Mouse (Mus musculus): ENCODE results near the gene Plxna2.

Gene Plxna2

GRCm38 (mm10) chr1:194704171-194704855 is 86.3 kb downstream of the Plxna2 start:
- no peak for DNase-seq (ENCODE audit: low spot score in 2 of 2)

GRCm38 (mm10) chr1:194706566-194706965 is 88.5 kb downstream of the Plxna2 start:
- no peak for DNase-seq (ENCODE audit: low spot score in 2 of 2)

GRCm38 (mm10) chr1:194712373-194712772 is 94.4 kb downstream of the Plxna2 start:
- DNase-seq (ENCODE audit: low spot score in 2 of 2), result no peak

GRCm38 (mm10) chr1:194714138-194715031 is 96.4 kb downstream of the Plxna2 start:
- DNase-seq (ENCODE audit: low spot score in 2 of 2), result no peak

- DNase-seq (ENCODE audit: low spot score in 2 of 2), result no peak
Measured at GRCm38 (mm10) chr1:194717451-194717874, 99.4 kb downstream of the Plxna2 start.

GRCm38 (mm10) chr1:194720406-194720805 is 102.4 kb downstream of the Plxna2 start:
- no peak for DNase-seq (ENCODE audit: low spot score in 2 of 2)

GRCm38 (mm10) chr1:194721260-194721659 is 103.2 kb downstream of the Plxna2 start:
- no peak for DNase-seq (ENCODE audit: low spot score in 2 of 2)

- DNase-seq (ENCODE audit: low spot score in 2 of 2), result peak; percentile 24 to 56
Measured at GRCm38 (mm10) chr1:194722329-194722728, 104.3 kb downstream of the Plxna2 start.

GRCm38 (mm10) chr1:194734836-194735235 is 116.8 kb downstream of the Plxna2 start:
- no peak for DNase-seq (ENCODE audit: low spot score in 2 of 2)

- DNase-seq (ENCODE audit: low spot score in 2 of 2), result no peak
Measured at GRCm38 (mm10) chr1:194739894-194740293, 121.9 kb downstream of the Plxna2 start.

GRCm38 (mm10) chr1:194742901-194743422 is 124.9 kb downstream of the Plxna2 start:
- no peak for DNase-seq (ENCODE audit: low spot score in 2 of 2)

GRCm38 (mm10) chr1:194745177-194745934 is 127.3 kb downstream of the Plxna2 start:
- no peak for DNase-seq (ENCODE audit: low spot score in 2 of 2)

- DNase-seq (ENCODE audit: low spot score in 2 of 2), result peak; percentile 42 to 57
Measured at GRCm38 (mm10) chr1:194746332-194747249, 128.6 kb downstream of the Plxna2 start.

GRCm38 (mm10) chr1:194747258-194747657 is 129.2 kb downstream of the Plxna2 start:
- no peak for DNase-seq (ENCODE audit: low spot score in 2 of 2)

GRCm38 (mm10) chr1:194753168-194753567 is 135.2 kb downstream of the Plxna2 start:
- peak in 1 of 2 experiments; percentile 51 for DNase-seq (ENCODE audit: low spot score in 2 of 2)

GRCm38 (mm10) chr1:194756001-194756400 is 138.0 kb downstream of the Plxna2 start:
- no peak for DNase-seq (ENCODE audit: low spot score in 2 of 2)

GRCm38 (mm10) chr1:194756409-194756808 is 138.4 kb downstream of the Plxna2 start:
- DNase-seq (ENCODE audit: low spot score in 2 of 2), result no peak

- no peak for DNase-seq (ENCODE audit: low spot score in 2 of 2)
Measured at GRCm38 (mm10) chr1:194756863-194757262, 138.8 kb downstream of the Plxna2 start.

GRCm38 (mm10) chr1:194761432-194762212 is 143.6 kb downstream of the Plxna2 start:
- DNase-seq (ENCODE audit: low spot score in 2 of 2), result no peak

GRCm38 (mm10) chr1:194762896-194763295 is 144.9 kb downstream of the Plxna2 start:
- no peak for DNase-seq (ENCODE audit: low spot score in 2 of 2)

All from frontal cortex, postnatal 14 days (tissue).